Mouse (Mus musculus) cerebellum, postnatal 10 days (tissue): ENCODE data around the gene Pou2f2.
"Not testable (repeated sequence)": the region's sequence is repeated elsewhere in the genome, so short reads cannot be mapped to it uniquely, and the experiment has no call there.

Source experiments
- DNase-seq, 2 experiments: peaks; one replicate each; pipeline ENCODE4 v3.0.0; 2021; ENCODE audit warnings: mixed read lengths in 2 of 2

Gene Pou2f2

GRCm38 (mm10) chr7:25056951-25057350 lies 122.6 kb downstream of the Pou2f2 start:
- peak; percentile 61 to 64 for DNase-seq

GRCm38 (mm10) chr7:25052587-25052986 lies 126.9 kb downstream of the Pou2f2 start:
- DNase-seq = no peak

GRCm38 (mm10) chr7:25049295-25049930 lies 130.1 kb downstream of the Pou2f2 start:
- DNase-seq = no peak

GRCm38 (mm10) chr7:25047363-25047762 lies 132.2 kb downstream of the Pou2f2 start:
- peak in 1 of 2 experiments; percentile 55 for DNase-seq

- not testable (repeated sequence) for DNase-seq
These were observed 134.9 kb downstream of the Pou2f2 start for GRCm38 (mm10) chr7:25044599-25044998.

GRCm38 (mm10) chr7:25041921-25042320 lies 137.6 kb downstream of the Pou2f2 start:
- no peak for DNase-seq
